Mouse (Mus musculus) midbrain, embryonic 13.5 days (tissue): ENCODE measurements around the gene Cdh1. TPM values are rescaled to one million over a fixed set of nuclear protein-coding genes. Genes with fewer than 3 reads are reported as not detected.
"Not testable (repeated sequence)": the region's sequence is repeated elsewhere in the genome, so short reads cannot be mapped to it uniquely, and the experiment has no call there.

Experiments
- ATAC-seq: fragments of 200-750 bp; cut with Nextera tagmentation; 2 replicates; pipeline ENCODE4 v1.8.0; 2017; ENCODE audit warnings: mild to moderate bottlenecking, moderate TSS enrichment, moderate library complexity
- H3K27ac ChIP-seq: fragments of 300-500 bp; sonication (generic); 2 replicates; pipeline ENCODE4 v1.5.1; 2015; ENCODE audit warnings: inconsistent platforms, mild to moderate bottlenecking, moderate library complexity
- H3K27me3 ChIP-seq: fragments of 300-500 bp; sonication (generic); 2 replicates; pipeline ENCODE4 v1.6.1; 2015; ENCODE audit warnings: mild to moderate bottlenecking, inconsistent platforms
- H3K36me3 ChIP-seq: fragments of 300-500 bp; sonication (generic); 2 replicates; pipeline ENCODE4 v1.6.1; 2015; ENCODE audit warnings: mild to moderate bottlenecking, inconsistent platforms
- H3K4me1 ChIP-seq: fragments of 300-500 bp; sonication (generic); replicated peaks from 2 replicates; pipeline ENCODE4 v1.6.1; 2015; ENCODE audit warnings: inconsistent platforms
- H3K4me2 ChIP-seq: fragments of 300-500 bp; sonication (generic); replicated peaks from 2 replicates; pipeline ENCODE4 v1.6.1; 2015; ENCODE audit warnings: moderate library complexity, mild to moderate bottlenecking, inconsistent platforms
- H3K4me3 ChIP-seq: fragments of 300-500 bp; sonication (generic); replicated peaks from 2 replicates; pipeline ENCODE4 v1.5.1; 2015; ENCODE audit warnings: mild to moderate bottlenecking, inconsistent platforms
- H3K9ac ChIP-seq: fragments of 300-500 bp; sonication (generic); replicated peaks from 2 replicates; pipeline ENCODE4 v1.6.1; 2015; ENCODE audit warnings: mild to moderate bottlenecking, inconsistent platforms
- H3K9me3 ChIP-seq: fragments of 300-500 bp; sonication (generic); 2 replicates; pipeline ENCODE4 v1.6.1; 2016; ENCODE audit warnings: mild to moderate bottlenecking, inconsistent platforms
- WGBS: fragments of 180-500 bp; shearing (Covaris S2); methylation state at CpG from one replicate; pipeline ENCODE4 v1.1.7; 2015; 5-methylcytosine and 5-hydroxymethylcytosine counted together
- polyA plus RNA-seq: library from polyadenylated mRNA; unstranded; fragments of >200 nt; fragmentation: Nextera tagmentation; extraction: Ambion mirVana; gene quantifications from 2 replicates; pipeline ENCODE4 v1.2.1, GENCODE M21; 2015

Gene Cdh1
- polyA plus RNA-seq: 3.3 and 4.0 TPM in 2 replicates

- under 1% methylated on average over 53 of the region's 53 CpGs for WGBS
- Histone ChIP-seq H3K27me3 (peaks cover 57% of the 10 kb centered on the region), H3K4me1 (peaks cover 15% of the 10 kb centered on the region), H3K4me2 (peak within 1 kb of the TSS; percentile 96), H3K9me3 (no peaks in the 10 kb centered on the region), H3K27ac (no peak within 1 kb of the TSS), H3K9ac (peak within 1 kb of the TSS; percentile 59), H3K36me3 (no peaks in the 10 kb centered on the region), H3K4me3 (peak within 1 kb of the TSS; percentile 56)
- 0 out of 2 replicates have a peak, but pooled peaks have one; percentile 43 for ATAC-seq
Observed at GRCm38 (mm10) chr8:106603131-106603819, at the start of gene Cdh1. TSS of gene Cdh1 (plus strand) at chr8:106603351.

DNA sequence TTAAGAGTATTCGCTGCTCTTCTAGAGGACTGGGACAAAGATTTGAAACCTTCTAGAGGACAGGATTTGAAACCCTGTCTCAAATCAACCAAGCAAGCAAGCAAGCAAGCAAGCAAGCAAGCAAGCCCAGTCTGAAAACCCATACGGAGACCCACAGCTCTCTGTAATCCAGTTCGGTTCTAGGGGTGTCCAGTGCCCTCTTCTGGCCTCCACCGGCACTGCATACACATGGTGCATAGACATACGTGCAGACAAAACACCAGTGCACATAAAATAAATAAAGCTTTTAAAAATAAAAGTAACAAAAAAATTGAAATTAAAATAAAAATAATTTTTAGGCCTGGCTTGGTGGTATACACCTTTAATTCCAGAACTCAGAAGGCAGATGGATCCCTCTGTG lies 49.1 kb upstream of the Cdh1 start:
- 94% methylated on average over 5 of the region's 5 CpGs for WGBS
- H3K9ac ChIP-seq: no peak overlapping the region
- H3K27me3 ChIP-seq: no peaks in the 10 kb centered on the region
- no peak overlapping the region for H3K27ac ChIP-seq
- no peaks in the 10 kb centered on the region for H3K4me1 ChIP-seq
- no peak overlapping the region for H3K4me2 ChIP-seq
- H3K9me3 ChIP-seq: peaks cover 13% of the 10 kb centered on the region
- ATAC-seq: no peak
- H3K36me3 ChIP-seq: no peaks in the 10 kb centered on the region
- H3K4me3 ChIP-seq: no peak overlapping the region

- H3K36me3 ChIP-seq: no peaks in the 10 kb centered on the region
- no peak overlapping the region for H3K27ac ChIP-seq
- WGBS: 82% methylated on average over 6 of the region's 7 CpGs
Observed at GRCm38 (mm10) chr8:106556068-106556645, 47.0 kb upstream of the Cdh1 start.

DNA sequence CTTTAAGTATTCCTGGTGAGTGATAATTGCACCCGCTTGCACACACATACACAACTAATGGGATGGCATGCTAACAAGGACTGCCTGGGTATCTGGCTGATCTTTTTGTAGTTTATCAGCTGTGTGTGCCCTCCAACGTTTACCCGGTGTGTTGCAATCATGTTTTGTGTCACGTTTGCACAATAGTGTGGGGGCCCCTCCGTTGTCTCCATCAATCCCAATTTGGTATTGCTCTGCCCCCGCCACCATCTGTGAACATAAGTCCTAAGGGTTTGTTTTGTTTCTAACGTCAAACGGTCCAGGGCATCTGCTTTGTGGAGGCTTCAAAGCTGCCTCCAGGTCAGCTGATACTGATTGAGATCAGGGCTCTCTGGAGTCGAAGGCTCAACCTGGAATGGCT lies 43.3 kb upstream of the Cdh1 start:
- Histone ChIP-seq H3K4me2 (no peak overlapping the region), H3K9me3 (peaks cover 13% of the 10 kb centered on the region), H3K27ac (no peak overlapping the region), H3K9ac (no peak overlapping the region), H3K27me3 (peaks cover 5% of the 10 kb centered on the region; the same call in 1 of the 2 replicates), H3K4me3 (no peak overlapping the region), H3K36me3 (no peaks in the 10 kb centered on the region), H3K4me1 (no peaks in the 10 kb centered on the region)
- 75% methylated on average over 9 of the region's 9 CpGs for WGBS
- ATAC-seq: no peak

More at GRCm38 (mm10) chr8:106556068-106556645, 47.0 kb upstream of the Cdh1 start:
- Histone ChIP-seq H3K4me2 (no peak overlapping the region), H3K9me3 (peaks cover 13% of the 10 kb centered on the region), H3K27me3 (peaks cover 5% of the 10 kb centered on the region; the same call in 1 of the 2 replicates), H3K4me1 (no peaks in the 10 kb centered on the region), H3K4me3 (no peak overlapping the region), H3K9ac (no peak overlapping the region)
- no peak for ATAC-seq

DNA sequence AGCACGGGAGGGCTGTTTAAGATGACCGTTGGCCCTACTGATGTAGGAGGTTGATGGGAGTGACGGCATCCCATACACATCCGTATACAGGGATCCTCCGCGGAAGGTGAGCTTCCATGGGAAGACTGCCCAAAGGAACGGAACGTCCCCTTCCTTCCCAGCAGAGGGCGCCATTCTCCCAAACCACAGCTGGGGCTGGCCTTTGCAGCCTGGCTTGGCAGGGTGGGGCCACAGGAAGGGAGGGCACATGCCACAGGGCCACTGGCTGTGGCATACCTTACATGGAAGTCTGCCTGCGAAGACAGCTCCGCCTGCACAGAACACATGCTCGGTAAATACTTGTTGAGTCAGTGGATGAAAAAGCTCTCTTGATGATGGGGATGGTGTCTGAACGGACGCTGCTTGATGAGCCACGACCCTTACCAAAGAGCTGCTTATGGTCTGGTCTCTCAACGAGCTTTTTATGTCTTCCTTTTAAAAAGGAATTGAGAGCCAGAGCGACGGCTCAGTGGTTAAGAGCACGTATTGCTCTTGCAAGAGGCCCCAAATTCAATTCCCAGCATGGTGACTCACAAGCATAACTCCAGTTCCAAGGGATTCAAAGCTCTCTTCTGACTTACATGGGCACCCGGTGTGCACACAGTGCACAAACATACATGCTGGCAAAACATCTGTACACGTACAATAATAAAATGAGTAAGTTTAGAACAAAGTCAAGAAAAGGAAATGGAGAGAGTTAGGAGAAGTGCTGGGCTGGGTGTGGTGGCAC lies 41.9 kb upstream of the Cdh1 start:
- H3K36me3 ChIP-seq: no peaks in the 10 kb centered on the region
- H3K4me3 ChIP-seq: no peak overlapping the region
- H3K27ac ChIP-seq: no peak overlapping the region
- no peak for ATAC-seq
- H3K4me2 ChIP-seq: no peak overlapping the region
- WGBS: 32% methylated on average over 21 of the region's 21 CpGs
- no peak overlapping the region for H3K9ac ChIP-seq
- H3K27me3 ChIP-seq: peaks cover 5% of the 10 kb centered on the region; the same call in 1 of the 2 replicates
- H3K4me1 ChIP-seq: no peaks in the 10 kb centered on the region
- H3K9me3 ChIP-seq: peaks cover 13% of the 10 kb centered on the region

GRCm38 (mm10) chr8:106563691-106564182 lies 39.4 kb upstream of the Cdh1 start:
- Histone ChIP-seq H3K9me3 (no peaks in the 10 kb centered on the region; the same call in 1 of the 2 replicates), H3K4me1 (peaks cover 2% of the 10 kb centered on the region; the same call in 1 of the 2 replicates), H3K27ac (no peak overlapping the region), H3K4me3 (no peak overlapping the region), H3K9ac (no peak overlapping the region), H3K36me3 (no peaks in the 10 kb centered on the region), H3K27me3 (peaks cover 5% of the 10 kb centered on the region; the same call in 1 of the 2 replicates), H3K4me2 (no peak overlapping the region)
- ATAC-seq: no peak
- WGBS: 91% methylated on average over 3 of the region's 3 CpGs

- peak; percentile 87 for ATAC-seq
- H3K9me3 ChIP-seq: no peaks in the 10 kb centered on the region
- no peaks in the 10 kb centered on the region for H3K36me3 ChIP-seq
- H3K4me3 ChIP-seq: no peak overlapping the region
- H3K4me1 ChIP-seq: peaks cover 10% of the 10 kb centered on the region
- H3K27ac ChIP-seq: no peak overlapping the region
- no peak overlapping the region for H3K4me2 ChIP-seq
- peaks cover 9% of the 10 kb centered on the region for H3K27me3 ChIP-seq
- WGBS: 13% methylated on average over 7 of the region's 7 CpGs
- no peak overlapping the region for H3K9ac ChIP-seq
Observed at GRCm38 (mm10) chr8:106569006-106569405, 34.1 kb upstream of the Cdh1 start.

DNA sequence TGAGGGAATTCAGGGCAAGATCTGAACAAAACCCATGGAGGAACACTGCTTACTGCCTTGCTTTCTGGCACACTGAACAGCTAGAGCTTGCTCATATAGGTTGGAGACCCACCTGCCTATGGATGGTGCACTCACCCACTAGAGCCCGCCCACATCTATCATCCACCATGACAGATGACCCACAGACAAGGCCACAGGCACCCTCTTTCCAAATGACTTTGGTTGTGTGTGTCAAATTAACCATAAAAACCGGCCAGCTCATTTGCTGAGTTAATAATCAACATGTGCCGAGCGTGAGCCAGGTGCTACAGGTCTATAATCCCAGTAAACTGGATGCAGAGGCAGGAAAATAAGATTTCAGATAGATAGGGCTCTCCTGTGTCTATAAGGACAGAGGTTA lies 32.8 kb upstream of the Cdh1 start:
- Histone ChIP-seq H3K4me1 (peaks cover 10% of the 10 kb centered on the region), H3K9me3 (no peaks in the 10 kb centered on the region), H3K27me3 (peaks cover 9% of the 10 kb centered on the region), H3K4me2 (no peak overlapping the region), H3K27ac (no peak overlapping the region), H3K36me3 (no peaks in the 10 kb centered on the region), H3K9ac (no peak overlapping the region), H3K4me3 (no peak overlapping the region)
- no peak for ATAC-seq
- WGBS: 88% methylated on average over 4 of the region's 4 CpGs

- Histone ChIP-seq H3K4me1 (peaks cover 10% of the 10 kb centered on the region), H3K4me3 (no peak overlapping the region), H3K27ac (no peak overlapping the region), H3K36me3 (no peaks in the 10 kb centered on the region), H3K9me3 (no peaks in the 10 kb centered on the region), H3K9ac (no peak overlapping the region), H3K27me3 (peaks cover 9% of the 10 kb centered on the region), H3K4me2 (no peak overlapping the region)
- 90% methylated on average over 5 of the region's 5 CpGs for WGBS
- ATAC-seq: no peak
Observed at GRCm38 (mm10) chr8:106571551-106572172, 31.5 kb upstream of the Cdh1 start.

DNA sequence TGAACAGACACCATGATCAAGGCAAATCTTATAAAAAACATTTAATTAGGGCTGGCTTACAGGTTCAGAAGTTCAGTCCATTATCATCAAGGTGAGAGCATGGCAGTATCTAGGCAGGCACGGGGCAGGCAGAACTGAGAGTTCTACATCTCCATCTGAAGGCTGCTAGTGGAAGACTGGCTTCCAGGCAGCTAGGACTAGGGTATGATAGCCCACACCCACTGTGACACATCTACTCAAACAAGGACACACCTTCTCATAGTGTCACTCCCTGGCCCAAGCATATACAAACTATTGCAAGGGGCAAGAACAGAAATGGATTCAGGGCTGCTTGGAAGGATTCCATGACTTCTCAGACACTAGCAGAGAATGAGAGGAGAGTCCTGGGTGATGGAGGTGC lies 31.0 kb upstream of the Cdh1 start:
- H3K9ac ChIP-seq, H3K9me3 ChIP-seq, H3K4me2 ChIP-seq, ATAC-seq, H3K27me3 ChIP-seq, H3K27ac ChIP-seq, H3K36me3 ChIP-seq, H3K4me3 ChIP-seq: not testable (repeated sequence)
- WGBS: 87% methylated on average over 1 of the region's 1 CpGs
- peaks cover 12% of the 10 kb centered on the region for H3K4me1 ChIP-seq

DNA sequence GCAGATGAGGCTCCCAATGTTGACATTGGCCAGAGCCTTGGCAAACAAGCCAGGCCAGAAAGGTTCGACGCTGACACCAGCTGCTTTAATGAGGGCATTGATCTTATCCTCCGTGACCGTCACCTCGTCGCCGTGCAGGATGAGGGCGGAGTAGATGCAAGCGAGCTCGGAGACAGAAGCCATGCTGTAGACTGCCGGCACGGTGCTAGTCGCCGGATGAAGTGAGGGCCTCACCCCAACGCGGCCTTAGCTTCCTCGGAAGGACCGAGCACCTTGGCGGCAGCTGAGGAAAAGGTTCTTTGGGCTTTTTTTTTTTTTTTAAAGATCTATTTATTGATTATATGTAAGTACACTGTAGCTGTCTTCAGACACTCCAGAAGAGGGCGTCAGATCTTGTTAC lies 30.0 kb upstream of the Cdh1 start, which contains the start of gene Gm10073:
Gm10073 (minus strand) TSS at position 294 of the 400 bp plus-strand sequence.
- peaks cover 13% of the 10 kb centered on the region for H3K4me1 ChIP-seq
- not testable (repeated sequence) for H3K4me3 ChIP-seq, H3K4me2 ChIP-seq, H3K27me3 ChIP-seq, H3K27ac ChIP-seq, H3K36me3 ChIP-seq, H3K9me3 ChIP-seq, ATAC-seq, H3K9ac ChIP-seq
- 50% methylated on average over 20 of the region's 20 CpGs for WGBS
